Mouse (Mus musculus) embryonic fibroblast, embryonic 13.5 days (primary cell): ENCODE data around the gene Gm20479. TPM values are rescaled to one million over a fixed set of nuclear protein-coding genes. Genes with fewer than 3 reads are reported as not detected.

Source experiments
- H3K27ac ChIP-seq: 2 replicates; pipeline ENCODE4 v1.5.1; 2012; ENCODE audit warnings: low read length, control low read depth, inconsistent platforms; ENCODE audit not compliant: insufficient read depth
- H3K4me1 ChIP-seq: 2 replicates; pipeline ENCODE4 v1.6.1; 2011; ENCODE audit warnings: low read length; ENCODE audit not compliant: control insufficient read depth, insufficient read depth
- H3K4me3 ChIP-seq: 2 replicates; pipeline ENCODE4 v1.5.1; 2011; ENCODE audit warnings: mild to moderate bottlenecking, control low read depth, low read length; ENCODE audit not compliant: insufficient read depth
- CTCF ChIP-seq: IDR thresholded peaks from 2 replicates; pipeline ENCODE4 v1.5.1; 2011; ENCODE audit warnings: mild to moderate bottlenecking, control low read depth, low read length, moderate library complexity, borderline replicate concordance; ENCODE audit not compliant: insufficient read depth
- POLR2A ChIP-seq: IDR thresholded peaks from 2 replicates; pipeline ENCODE4 v1.6.1; 2011; ENCODE audit warnings: low read depth, mild to moderate bottlenecking, control low read depth, low read length, moderate library complexity
- polyA plus RNA-seq: library from polyadenylated mRNA; stranded (reverse); fragments of >200 nt; gene quantifications from 2 replicates; pipeline ENCODE4 v1.2.4, GENCODE M21; 2011; ENCODE audit warnings: low read depth; ENCODE audit not compliant: missing spikeins, insufficient read length

The Gm20479 gene
- polyA plus RNA-seq, 1 experiment, result 6.2 TPM

GRCm38 (mm10) chr7:27329981-27330380 is 27.2 kb downstream of the Gm20479 start:
- Histone ChIP-seq H3K4me1 (no peaks in the 10 kb centered on the region), H3K27ac (no peak overlapping the region), H3K4me3 (0 out of 2 replicates have a peak overlapping the region, but pooled peaks have one; percentile 39)
- no peak for TF ChIP-seq CTCF
- TF ChIP-seq POLR2A, result no peak

- no peak for TF ChIP-seq POLR2A
- peak; percentile 77 for TF ChIP-seq CTCF
- Histone ChIP-seq H3K4me1 (no peaks in the 10 kb centered on the region), H3K27ac (no peak overlapping the region), H3K4me3 (no peak overlapping the region)
These were observed 27.8 kb downstream of the Gm20479 start for GRCm38 (mm10) chr7:27329326-27329947.

GRCm38 (mm10) chr7:27328648-27329047 is 28.6 kb downstream of the Gm20479 start:
- H3K4me1 ChIP-seq, result no peaks in the 10 kb centered on the region
- no peak overlapping the region for H3K27ac ChIP-seq
- TF ChIP-seq CTCF (no peak), POLR2A (no peak)
- no peak overlapping the region for H3K4me3 ChIP-seq

- Histone ChIP-seq H3K27ac (no peak overlapping the region), H3K4me3 (no peak overlapping the region), H3K4me1 (no peaks in the 10 kb centered on the region)
- no peak for TF ChIP-seq CTCF
These were observed 29.1 kb downstream of the Gm20479 start for GRCm38 (mm10) chr7:27328161-27328560.

GRCm38 (mm10) chr7:27327500-27327899 is 29.7 kb downstream of the Gm20479 start:
- TF ChIP-seq CTCF (no peak), POLR2A (no peak)
- Histone ChIP-seq H3K27ac (no peak overlapping the region), H3K4me3 (no peak overlapping the region), H3K4me1 (no peaks in the 10 kb centered on the region)

- Histone ChIP-seq H3K4me1 (no peaks in the 10 kb centered on the region), H3K4me3 (no peak overlapping the region), H3K27ac (no peak overlapping the region)
- TF ChIP-seq CTCF (no peak), POLR2A (no peak)
These were observed 30.9 kb downstream of the Gm20479 start for GRCm38 (mm10) chr7:27326101-27326880.

GRCm38 (mm10) chr7:27325697-27326096 is 31.5 kb downstream of the Gm20479 start:
- TF ChIP-seq CTCF (no peak), POLR2A (no peak)
- Histone ChIP-seq H3K27ac (no peak overlapping the region), H3K4me1 (no peaks in the 10 kb centered on the region), H3K4me3 (no peak overlapping the region)

- TF ChIP-seq POLR2A (no peak), CTCF (no peak)
- Histone ChIP-seq H3K4me3 (no peak overlapping the region), H3K27ac (no peak overlapping the region), H3K4me1 (no peaks in the 10 kb centered on the region)
These were observed 32.3 kb downstream of the Gm20479 start for GRCm38 (mm10) chr7:27324928-27325327.

- TF ChIP-seq POLR2A (no peak), CTCF (no peak)
- Histone ChIP-seq H3K4me1 (no peaks in the 10 kb centered on the region), H3K4me3 (no peak overlapping the region), H3K27ac (no peak overlapping the region)
These were observed 33.1 kb downstream of the Gm20479 start for GRCm38 (mm10) chr7:27324161-27324560.

- Histone ChIP-seq H3K4me3 (no peak overlapping the region), H3K4me1 (no peaks in the 10 kb centered on the region), H3K27ac (no peak overlapping the region)
- TF ChIP-seq CTCF (no peak), POLR2A (no peak)
These were observed 34.2 kb downstream of the Gm20479 start for GRCm38 (mm10) chr7:27323001-27323400.

- Histone ChIP-seq H3K4me1 (no peaks in the 10 kb centered on the region), H3K27ac (no peak overlapping the region), H3K4me3 (no peak overlapping the region)
- TF ChIP-seq CTCF (no peak), POLR2A (no peak)
These were observed 34.9 kb downstream of the Gm20479 start for GRCm38 (mm10) chr7:27322291-27322690.
